Mouse (Mus musculus) small intestine, adult 2 months (tissue): ENCODE measurements around the gene Rad51b. TPM values are rescaled to one million over a fixed set of nuclear protein-coding genes. Genes with fewer than 3 reads are reported as not detected.

Source experiments
- H3K27ac ChIP-seq: fragments of 200-500 bp; 2 replicates; pipeline ENCODE4 v1.5.1; 2012; ENCODE audit warnings: low read depth, low read length, control low read depth, inconsistent platforms; ENCODE audit not compliant: insufficient read depth
- H3K27me3 ChIP-seq: fragments of 200-500 bp; 2 replicates; pipeline ENCODE4 v1.6.1; 2012; ENCODE audit warnings: mild to moderate bottlenecking, moderate library complexity, low read length, inconsistent platforms; ENCODE audit not compliant: control insufficient read depth, insufficient read depth
- H3K36me3 ChIP-seq: fragments of 200-500 bp; 2 replicates; pipeline ENCODE4 v1.6.1; 2012; ENCODE audit warnings: mild to moderate bottlenecking, low read length, control low read depth, inconsistent platforms; ENCODE audit not compliant: control insufficient read depth, insufficient read depth
- H3K4me1 ChIP-seq: fragments of 200-500 bp; 2 replicates; pipeline ENCODE4 v1.6.1; 2012; ENCODE audit warnings: low read length, inconsistent platforms, mixed read lengths; ENCODE audit not compliant: control insufficient read depth, insufficient read depth, insufficient read length
- H3K4me3 ChIP-seq: fragments of 200-500 bp; 2 replicates; pipeline ENCODE4 v1.5.1; 2012; ENCODE audit warnings: low read depth, mild to moderate bottlenecking, control low read depth, inconsistent platforms, low read length, moderate library complexity
- CTCF ChIP-seq: fragments of 200-500 bp; IDR thresholded peaks from 2 replicates; pipeline ENCODE4 v1.5.1; 2012; ENCODE audit warnings: low read depth, mild to moderate bottlenecking, control low read depth, inconsistent platforms, low read length, moderate library complexity, mixed read lengths; ENCODE audit not compliant: insufficient replicate concordance, insufficient read length; ENCODE audit errors: extremely low read depth
- POLR2A ChIP-seq: fragments of 200-500 bp; IDR thresholded peaks from 2 replicates; pipeline ENCODE4 v1.6.1; 2012; ENCODE audit warnings: low read depth, mild to moderate bottlenecking, control low read depth, inconsistent platforms, low read length, moderate library complexity
- WGBS: fragments of 180-500 bp; shearing (Covaris S2); methylation state at CpG from one replicate; pipeline ENCODE4 v1.1.7; 2018; 5-methylcytosine and 5-hydroxymethylcytosine counted together
- polyA plus RNA-seq: library from polyadenylated mRNA; depleted of rRNA; stranded (reverse); fragments of >200 nt; gene quantifications from 2 replicates; pipeline ENCODE4 v1.2.3, GENCODE M21; 2012

Gene Rad51b
- polyA plus RNA-seq, 1 experiment = 0.46 TPM

- Histone ChIP-seq H3K36me3 (no peaks in the 10 kb centered on the region), H3K4me3 (no peak overlapping the region), H3K4me1 (peaks cover 2% of the 10 kb centered on the region; the same call in 1 of the 2 replicates), H3K27me3 (no peaks in the 10 kb centered on the region), H3K27ac (peak overlapping the region; percentile 60)
- 28% methylated on average over 11 of the region's 11 CpGs for WGBS
- TF ChIP-seq POLR2A = no peak
- no peak for TF ChIP-seq CTCF
Measured at GRCm38 (mm10) chr12:79674846-79675439, 377.9 kb downstream of the Rad51b start.

GRCm38 (mm10) chr12:79675440-79676176 lies 378.5 kb downstream of the Rad51b start:
- Histone ChIP-seq H3K27ac (peak overlapping the region; percentile 60), H3K4me1 (peaks cover 2% of the 10 kb centered on the region), H3K27me3 (no peaks in the 10 kb centered on the region), H3K4me3 (no peak overlapping the region), H3K36me3 (no peaks in the 10 kb centered on the region)
- WGBS = 18% methylated on average over 13 of the region's 13 CpGs
- TF ChIP-seq CTCF (no peak), POLR2A (no peak)

GRCm38 (mm10) chr12:79676251-79676650 lies 379.2 kb downstream of the Rad51b start:
- Histone ChIP-seq H3K27ac (peak overlapping the region; percentile 60), H3K36me3 (no peaks in the 10 kb centered on the region), H3K4me3 (no peak overlapping the region), H3K4me1 (peaks cover 2% of the 10 kb centered on the region), H3K27me3 (no peaks in the 10 kb centered on the region)
- no peak for TF ChIP-seq POLR2A
- TF ChIP-seq CTCF = no peak
- 61% methylated on average over 6 of the region's 6 CpGs for WGBS

GRCm38 (mm10) chr12:79676896-79677295 lies 379.8 kb downstream of the Rad51b start:
- no peak for TF ChIP-seq POLR2A
- no peaks in the 10 kb centered on the region for H3K36me3 ChIP-seq
- no peak overlapping the region for H3K27ac ChIP-seq
- WGBS = 33% methylated on average over 5 of the region's 5 CpGs
- H3K27me3 ChIP-seq = no peaks in the 10 kb centered on the region
- H3K4me1 ChIP-seq = peaks cover 2% of the 10 kb centered on the region
- H3K4me3 ChIP-seq = no peak overlapping the region

GRCm38 (mm10) chr12:79679251-79679901 lies 382.3 kb downstream of the Rad51b start:
- Histone ChIP-seq H3K36me3 (no peaks in the 10 kb centered on the region), H3K27ac (no peak overlapping the region), H3K4me1 (peaks cover 2% of the 10 kb centered on the region), H3K4me3 (no peak overlapping the region), H3K27me3 (no peaks in the 10 kb centered on the region)
- 83% methylated on average over 11 of the region's 11 CpGs for WGBS
- TF ChIP-seq POLR2A = no peak
- no peak for TF ChIP-seq CTCF

GRCm38 (mm10) chr12:79679941-79680697 lies 383.0 kb downstream of the Rad51b start:
- H3K27me3 ChIP-seq = no peaks in the 10 kb centered on the region
- 89% methylated on average over 9 of the region's 9 CpGs for WGBS
- peaks cover 2% of the 10 kb centered on the region for H3K4me1 ChIP-seq
- no peaks in the 10 kb centered on the region for H3K36me3 ChIP-seq
- no peak for TF ChIP-seq POLR2A
- TF ChIP-seq CTCF = no peak
- H3K4me3 ChIP-seq = no peak overlapping the region
- H3K27ac ChIP-seq = no peak overlapping the region

GRCm38 (mm10) chr12:79680698-79681072 lies 383.6 kb downstream of the Rad51b start:
- Histone ChIP-seq H3K4me1 (peaks cover 2% of the 10 kb centered on the region), H3K27me3 (no peaks in the 10 kb centered on the region), H3K27ac (no peak overlapping the region), H3K4me3 (no peak overlapping the region), H3K36me3 (no peaks in the 10 kb centered on the region)
- TF ChIP-seq CTCF (no peak), POLR2A (no peak)
- 73% methylated on average over 3 of the region's 3 CpGs for WGBS
